Mouse (Mus musculus) hindlimb bud, embryonic 11.5 days (tissue): Measurements from ENCODE around the gene Rpl18a.
"Not testable (repeated sequence)": the region's sequence is repeated elsewhere in the genome, so short reads cannot be mapped to it uniquely, and the experiment has no call there.

ENCODE experiments used
- DNase-seq: peaks from one replicate; pipeline ENCODE4 v3.0.0-alpha.2; 2012; ENCODE audit warnings: low read depth, low spot score; ENCODE audit errors: extremely low spot score

The Rpl18a gene

DNA sequence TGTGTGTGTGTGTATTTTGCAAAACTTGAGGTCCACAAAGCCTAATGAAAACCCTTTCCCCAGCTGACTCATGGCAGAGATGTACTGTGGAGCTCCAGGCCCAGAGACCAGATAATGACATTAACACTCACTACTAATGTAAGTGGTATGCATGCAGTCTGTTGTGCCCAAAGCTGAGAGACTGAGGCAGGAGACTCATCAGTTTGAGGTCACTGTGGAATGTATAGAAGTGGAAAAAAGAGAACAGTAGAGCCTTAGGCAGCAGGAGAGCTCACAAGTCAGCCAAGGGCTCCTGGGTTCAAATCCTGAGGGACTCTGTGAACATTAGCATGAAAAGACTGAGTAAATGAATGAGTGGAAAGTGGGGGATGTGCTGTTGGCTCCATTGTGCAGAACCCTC lies 6.4 kb upstream of the Rpl18a start:
- no peak for DNase-seq

- DNase-seq, result no peak
Measured at GRCm38 (mm10) chr8:70903112-70903511, 5.9 kb upstream of the Rpl18a start.

DNA sequence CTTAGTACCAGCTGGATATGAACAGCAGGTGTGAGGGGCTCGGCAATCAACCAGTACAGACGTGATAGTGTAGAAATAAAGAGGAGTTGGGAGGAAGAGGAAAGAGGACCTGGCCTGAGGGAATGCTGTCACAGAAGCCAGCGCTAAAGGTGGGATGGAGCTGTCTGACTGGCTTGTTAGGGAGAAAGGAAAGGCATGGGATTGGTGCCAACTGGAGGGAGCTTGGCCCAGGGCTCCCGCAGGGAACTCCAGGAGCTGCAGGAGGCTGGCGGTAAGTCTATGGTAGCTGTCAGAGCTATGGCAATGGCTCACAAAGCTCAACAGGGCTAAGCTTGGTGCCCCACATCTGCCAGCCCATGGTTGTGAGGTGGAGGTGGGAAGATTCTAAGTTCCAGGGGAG lies 5.0 kb upstream of the Rpl18a start:
- DNase-seq, result no peak

DNA sequence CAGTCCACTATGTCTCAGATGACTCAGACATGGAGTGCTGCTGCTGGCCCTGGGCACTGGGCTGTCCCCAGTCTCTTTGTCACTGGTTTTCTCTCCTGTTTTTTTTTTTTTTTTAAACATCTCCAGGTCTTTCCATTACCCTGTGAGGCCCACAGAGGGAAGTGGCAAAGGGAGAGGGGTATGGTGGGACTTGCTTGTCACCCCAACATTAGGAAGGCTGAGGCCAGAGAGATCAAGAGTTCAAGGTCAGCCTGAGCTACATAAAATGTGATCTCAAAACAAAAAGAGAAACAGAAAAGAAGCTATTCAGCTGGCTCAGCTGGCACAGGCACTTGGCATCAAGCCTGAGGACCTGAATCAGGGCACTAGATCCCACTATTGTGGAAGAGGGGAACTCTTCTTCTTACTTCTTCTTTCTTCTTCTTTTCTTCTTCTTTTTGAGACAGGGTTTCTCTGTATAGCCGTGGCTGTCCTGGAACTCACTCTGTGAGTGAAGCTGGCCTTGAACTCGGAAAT lies 3.7 kb upstream of the Rpl18a start:
- DNase-seq, result no peak

- no peak for DNase-seq
Measured at GRCm38 (mm10) chr8:70899226-70899625, 2.0 kb upstream of the Rpl18a start.

DNA sequence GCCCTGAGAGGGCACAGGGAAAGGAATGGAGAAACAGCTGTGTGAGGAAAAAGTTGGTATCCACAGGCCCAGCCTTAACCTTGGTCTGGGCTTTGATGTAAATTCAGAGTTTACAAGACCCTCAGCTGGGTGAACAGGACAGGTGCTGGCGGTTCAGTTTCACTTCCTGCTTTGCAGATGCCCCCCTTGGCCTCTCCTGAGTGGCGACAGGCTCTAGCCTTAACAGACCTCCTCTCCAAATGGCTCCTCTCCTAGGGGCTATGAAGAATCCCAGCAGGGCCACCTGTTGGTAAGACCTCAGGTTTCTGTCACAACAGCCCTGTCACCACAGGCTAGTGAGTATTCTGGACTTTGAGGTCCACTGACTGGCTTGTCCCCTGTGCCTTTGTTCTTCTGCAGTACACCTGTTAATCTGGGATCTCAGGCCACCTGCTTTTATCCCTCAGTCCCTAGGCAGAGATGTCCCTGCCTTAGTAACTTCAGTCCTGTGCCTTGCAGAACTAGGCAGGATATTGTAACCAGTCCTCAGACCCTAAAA lies 1.5 kb upstream of the Rpl18a start:
- no peak for DNase-seq

- DNase-seq, result peak; percentile 86
Measured at GRCm38 (mm10) chr8:70897681-70898413, 635 bp upstream of the Rpl18a start.

GRCm38 (mm10) chr8:70896316-70897020 lies 744 bp downstream of the Rpl18a start:
- no peak for DNase-seq

DNA sequence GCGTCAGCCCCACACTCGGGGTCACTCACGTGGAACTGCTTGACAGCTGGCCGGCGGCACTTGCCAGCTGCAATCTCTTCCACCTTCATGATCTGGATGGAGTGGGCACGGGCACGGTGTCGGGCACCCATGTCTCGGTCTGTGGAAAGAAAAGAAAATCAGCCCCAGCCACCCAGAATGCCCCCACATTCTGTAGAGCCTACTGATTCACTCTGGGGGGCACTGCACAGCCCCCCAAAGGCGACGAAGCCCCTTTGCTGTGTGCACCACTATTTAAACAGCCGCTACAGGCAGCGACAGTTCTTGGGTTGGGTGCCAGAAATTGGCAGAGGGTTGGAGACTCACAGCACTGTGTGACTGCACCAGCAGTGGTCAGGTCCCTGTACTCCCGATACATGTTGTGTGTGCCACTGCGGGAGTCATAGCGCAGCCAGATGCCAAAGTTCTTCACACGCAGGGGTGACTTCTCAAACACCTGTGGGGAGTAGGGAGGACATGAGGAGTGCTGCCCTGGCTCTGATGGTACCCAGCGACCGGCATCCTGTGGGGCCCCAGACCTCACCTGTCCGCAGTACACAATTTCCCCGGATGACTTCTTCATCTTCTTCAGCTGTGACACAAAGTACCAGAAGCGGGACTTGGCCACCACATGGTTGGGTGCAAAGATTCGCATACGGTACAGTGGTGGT lies 1.5 kb downstream of the Rpl18a start:
- DNase-seq, result not testable (repeated sequence)

DNA sequence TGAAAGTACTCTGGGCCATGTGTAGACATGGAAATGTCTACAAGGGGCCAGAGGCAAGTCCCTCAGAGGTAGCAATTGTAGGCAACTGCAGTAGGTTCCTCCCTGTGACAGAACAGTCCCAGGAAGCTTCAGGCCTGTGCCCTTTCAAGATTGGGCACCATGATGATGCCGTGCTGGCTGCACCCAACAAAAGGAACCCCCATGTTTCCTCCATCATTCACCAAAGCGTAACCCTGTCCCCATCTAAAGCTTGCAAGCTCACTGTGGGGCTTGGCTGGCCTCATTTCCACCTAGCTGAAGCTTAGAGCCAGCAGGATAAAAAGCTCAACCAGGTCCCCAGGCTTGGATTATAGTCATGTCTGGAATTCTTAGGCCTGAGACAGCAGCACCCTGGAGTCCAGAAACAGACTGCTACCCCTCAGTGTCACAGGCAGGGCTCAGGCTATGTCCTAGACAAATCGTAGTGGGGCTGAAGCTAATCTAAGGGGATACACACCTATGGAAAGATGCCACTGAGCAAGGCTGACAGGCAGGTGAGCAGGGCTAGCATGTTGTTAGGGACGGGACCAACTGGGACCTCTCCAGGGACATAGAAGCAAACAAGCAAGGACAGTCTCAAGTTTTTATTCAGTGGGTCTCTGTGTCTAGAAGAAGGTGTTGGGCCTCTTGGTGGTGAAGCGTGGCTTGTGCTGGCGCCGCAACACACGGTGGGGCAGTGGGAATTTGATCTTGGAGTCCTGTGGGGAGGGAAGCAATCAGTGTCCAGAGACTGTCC lies 2.3 kb downstream of the Rpl18a start:
- no peak for DNase-seq

DNA sequence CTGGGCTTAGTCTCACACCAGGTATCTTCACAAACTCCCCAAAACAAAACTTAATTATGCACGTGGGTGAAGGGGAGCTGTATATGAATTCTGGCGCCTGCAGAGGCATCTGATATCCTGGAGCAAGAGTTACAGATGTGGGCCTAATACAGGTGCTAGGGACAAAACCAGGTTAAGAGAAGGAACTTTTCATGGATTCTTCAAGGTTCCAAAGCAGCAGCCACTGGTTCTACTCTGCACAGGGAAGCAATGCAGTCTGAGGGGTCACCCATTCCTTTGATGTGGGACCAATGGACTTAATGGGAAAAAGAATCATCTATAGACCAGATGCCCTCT lies 2.9 kb downstream of the Rpl18a start:
- no peak for DNase-seq

DNA sequence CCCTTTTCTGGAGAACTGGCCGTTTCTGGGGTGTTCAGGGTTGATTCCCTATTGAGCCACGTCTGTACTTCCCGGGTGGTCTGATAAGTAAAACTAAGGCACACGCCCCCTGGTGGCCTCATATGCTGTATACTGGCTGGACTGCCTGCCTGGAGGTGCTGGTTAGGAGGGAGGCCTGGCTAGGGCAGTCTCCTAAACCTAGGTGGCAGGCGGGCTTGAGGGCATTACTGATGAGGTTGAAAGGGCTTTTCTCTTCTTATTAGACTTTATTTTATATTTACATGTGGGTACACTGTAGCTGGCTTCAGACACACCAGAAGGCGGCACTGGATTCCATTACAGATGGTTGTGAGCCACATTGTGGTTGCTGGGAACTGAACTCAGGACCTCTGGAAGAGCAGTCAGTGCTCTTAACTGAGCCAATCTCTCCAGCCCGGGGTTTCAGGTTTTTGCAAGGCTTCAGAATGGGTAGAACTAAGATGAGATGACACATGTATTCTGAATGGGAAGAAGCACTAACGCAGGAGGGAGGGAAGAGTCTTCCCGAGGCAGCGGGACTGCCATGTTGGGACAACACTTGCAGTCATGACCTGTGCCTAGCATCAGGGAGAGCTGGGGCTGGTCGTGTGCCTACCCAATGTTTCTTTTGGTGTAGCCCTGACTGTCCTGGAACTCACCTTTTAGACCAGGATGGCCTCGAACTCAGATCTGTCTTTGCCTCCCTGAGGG lies 3.4 kb downstream of the Rpl18a start:
- no peak for DNase-seq

- DNase-seq, result no peak
Measured at GRCm38 (mm10) chr8:70892896-70893655, 4.1 kb downstream of the Rpl18a start.

GRCm38 (mm10) chr8:70892022-70892895 lies 5.0 kb downstream of the Rpl18a start, which contains the start of gene Slc5a5:
TSS of gene Slc5a5 (minus strand) at chr8:70892757.
- DNase-seq, result no peak

GRCm38 (mm10) chr8:70891356-70891755 lies 5.9 kb downstream of the Rpl18a start:
- no peak for DNase-seq

GRCm38 (mm10) chr8:70890656-70891055 lies 6.6 kb downstream of the Rpl18a start:
- no peak for DNase-seq

DNA sequence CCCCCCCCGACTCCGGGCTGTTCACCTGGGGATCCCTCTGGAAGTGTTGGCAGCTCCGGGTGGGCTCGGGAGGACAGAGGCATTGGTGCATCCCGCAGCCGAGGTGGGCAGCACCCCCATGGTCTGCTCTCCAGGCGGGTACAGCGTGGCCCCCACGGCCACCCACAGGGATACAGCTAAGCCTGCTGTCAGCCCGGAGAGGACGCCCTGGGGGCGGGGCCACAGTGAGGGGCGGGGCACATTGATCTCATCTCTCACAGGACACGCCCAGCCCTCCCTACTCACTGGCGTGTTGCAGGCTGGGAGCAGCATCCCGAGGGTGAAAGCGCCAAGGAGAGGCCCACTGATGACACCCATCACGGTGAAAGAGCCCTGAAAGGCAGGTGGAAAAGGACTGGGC lies 9.5 kb downstream of the Rpl18a start:
- no peak for DNase-seq

DNA sequence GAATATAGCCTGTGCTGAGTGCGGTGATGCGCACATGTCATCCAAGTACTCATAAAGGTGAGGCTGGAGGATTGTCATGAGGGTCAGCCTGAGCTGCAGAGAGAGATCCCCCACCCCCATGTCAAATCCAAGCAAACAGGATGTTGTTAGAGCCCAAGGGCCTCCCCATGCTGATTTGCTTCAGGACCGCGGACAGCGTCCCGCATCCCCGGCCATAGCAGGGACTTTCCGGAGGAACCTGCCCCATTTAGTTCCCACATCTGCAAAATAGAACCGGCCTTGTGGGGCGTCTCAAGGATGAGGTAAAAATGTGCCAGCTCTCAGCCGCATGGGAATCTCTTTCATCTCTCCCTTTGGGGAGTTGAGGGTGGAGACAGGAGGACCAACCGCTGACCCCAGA lies 11.6 kb downstream of the Rpl18a start:
- DNase-seq, result no peak
